Mouse (Mus musculus) intestine, embryonic 16.5 days (tissue): ENCODE measurements around the gene Tmem237. TPM values are rescaled to one million over a fixed set of nuclear protein-coding genes. Genes with fewer than 3 reads are reported as not detected.

ENCODE experiments used
- ATAC-seq: fragments of 200-750 bp; cut with Nextera tagmentation; 2 replicates; pipeline ENCODE4 v1.8.0; 2017; ENCODE audit warnings: moderate TSS enrichment, moderate library complexity
- H3K27ac ChIP-seq: fragments of 300-500 bp; sonication (generic); 2 replicates; pipeline ENCODE4 v1.5.1; 2014; ENCODE audit warnings: mild to moderate bottlenecking, low read length
- H3K27me3 ChIP-seq: fragments of 300-500 bp; sonication (generic); replicated peaks from 2 replicates; pipeline ENCODE4 v1.6.1; 2014; ENCODE audit warnings: low read length, control low read depth, mixed read lengths; ENCODE audit not compliant: control insufficient read depth, insufficient read depth
- H3K36me3 ChIP-seq: fragments of 300-500 bp; sonication (generic); 2 replicates; pipeline ENCODE4 v1.6.1; 2014; ENCODE audit warnings: low read length, control low read depth; ENCODE audit not compliant: control insufficient read depth, insufficient read depth
- H3K4me1 ChIP-seq: fragments of 300-500 bp; sonication (generic); 2 replicates; pipeline ENCODE4 v1.6.1; 2014; ENCODE audit warnings: low read length, control low read depth, mixed read lengths; ENCODE audit not compliant: control insufficient read depth, insufficient read depth
- H3K4me2 ChIP-seq: fragments of 300-500 bp; sonication (generic); 2 replicates; pipeline ENCODE4 v1.6.1; 2014; ENCODE audit warnings: low read depth, low read length, control low read depth
- H3K4me3 ChIP-seq: fragments of 300-500 bp; sonication (generic); 2 replicates; pipeline ENCODE4 v1.5.1; 2014; ENCODE audit warnings: mild to moderate bottlenecking, low read length
- H3K9ac ChIP-seq: fragments of 300-500 bp; sonication (generic); 2 replicates; pipeline ENCODE4 v1.6.1; 2014; ENCODE audit warnings: low read depth, low read length
- H3K9me3 ChIP-seq: fragments of 300-500 bp; sonication (generic); 2 replicates; pipeline ENCODE4 v1.6.1; 2016; ENCODE audit warnings: low read length, control low read depth; ENCODE audit not compliant: control insufficient read depth
- WGBS: fragments of 180-500 bp; shearing (Covaris S2); extraction: QIAGEN DNeasy Blood & Tissue Kit; methylation state at CpG from one replicate; pipeline ENCODE4 v1.1.7; 2014; 5-methylcytosine and 5-hydroxymethylcytosine counted together
- polyA plus RNA-seq: library from polyadenylated mRNA; unstranded; fragments of >200 nt; fragmentation: Nextera tagmentation; extraction: Ambion mirVana; gene quantifications from 2 replicates; pipeline ENCODE4 v1.2.1, GENCODE M21; 2015

Gene Tmem237
- 30.8 and 34.0 TPM in 2 replicates for polyA plus RNA-seq

DNA sequence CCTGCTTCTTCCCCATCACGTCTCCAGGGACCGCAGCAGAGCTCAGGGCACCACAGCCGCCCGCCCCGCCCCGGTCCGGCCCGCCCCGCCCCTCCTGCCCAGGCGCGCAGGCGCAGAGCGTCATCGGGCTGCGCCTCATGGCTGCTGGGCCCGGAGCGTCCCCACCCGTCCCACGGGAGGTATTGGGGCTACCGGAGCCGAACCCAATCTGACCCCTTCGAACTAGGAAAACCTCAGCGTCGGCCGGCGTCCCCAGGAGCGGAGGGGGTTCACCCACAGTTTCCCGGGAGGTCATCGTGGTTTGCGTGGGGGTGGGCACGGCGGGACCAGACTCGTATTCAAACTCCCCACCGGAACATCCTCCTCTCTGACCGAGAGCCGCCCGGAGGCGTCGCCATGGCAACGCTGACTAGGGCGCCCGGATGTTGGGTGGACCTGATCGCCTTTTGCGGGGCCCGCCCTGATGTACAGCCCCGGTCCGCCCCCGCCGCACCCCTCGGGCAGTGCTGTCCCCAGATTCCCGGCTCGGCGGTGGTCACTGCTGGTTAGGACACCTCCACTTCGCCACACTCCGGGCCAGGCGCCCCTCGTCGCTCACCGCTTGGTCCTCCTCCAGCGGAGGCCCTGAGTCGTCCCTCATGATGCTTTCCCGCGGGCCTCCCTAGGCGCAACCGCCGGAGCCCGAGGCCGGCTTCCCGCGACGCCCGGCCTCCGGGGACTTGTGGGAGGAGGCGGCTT, at the start of gene Tmem237:
Tmem237 (minus strand) TSS at position 689 of the 738 bp plus-strand sequence.
- H3K27ac ChIP-seq, result peak within 1 kb of the TSS; percentile 63
- peak within 1 kb of the TSS; percentile 66 for H3K4me2 ChIP-seq
- H3K36me3 ChIP-seq, result no peaks in the 10 kb centered on the region
- H3K9me3 ChIP-seq, result no peaks in the 10 kb centered on the region
- H3K4me3 ChIP-seq, result peak within 1 kb of the TSS; percentile 75
- H3K27me3 ChIP-seq, result no peaks in the 10 kb centered on the region
- H3K4me1 ChIP-seq, result peaks cover 3% of the 10 kb centered on the region
- under 1% methylated on average over 72 of the region's 74 CpGs for WGBS
- ATAC-seq, result peak; percentile 98
- peak within 1 kb of the TSS; percentile 75 for H3K9ac ChIP-seq

- Histone ChIP-seq H3K27me3 (no peaks in the 10 kb centered on the region), H3K27ac (no peak overlapping the region; the same call in 1 of the 2 replicates), H3K4me2 (no peak overlapping the region), H3K4me3 (no peak overlapping the region), H3K9me3 (no peaks in the 10 kb centered on the region), H3K36me3 (peaks cover 7% of the 10 kb centered on the region; the same call in 1 of the 2 replicates), H3K9ac (no peak overlapping the region), H3K4me1 (peaks cover 13% of the 10 kb centered on the region)
- ATAC-seq, result no peak
- 80% methylated on average over 6 of the region's 6 CpGs for WGBS
Observed at GRCm38 (mm10) chr1:59169586-59169985, 49.4 kb upstream of the Tmem237 start.

GRCm38 (mm10) chr1:59168556-59168955, 48.3 kb upstream of the Tmem237 start:
- no peaks in the 10 kb centered on the region for H3K9me3 ChIP-seq
- ATAC-seq, result peak; percentile 62
- no peak overlapping the region for H3K4me3 ChIP-seq
- no peak overlapping the region for H3K4me2 ChIP-seq
- no peak overlapping the region for H3K27ac ChIP-seq
- WGBS, result 46% methylated on average over 2 of the region's 2 CpGs
- no peaks in the 10 kb centered on the region for H3K27me3 ChIP-seq
- H3K36me3 ChIP-seq, result peaks cover 7% of the 10 kb centered on the region; the same call in 1 of the 2 replicates
- H3K9ac ChIP-seq, result no peak overlapping the region
- peaks cover 13% of the 10 kb centered on the region for H3K4me1 ChIP-seq

DNA sequence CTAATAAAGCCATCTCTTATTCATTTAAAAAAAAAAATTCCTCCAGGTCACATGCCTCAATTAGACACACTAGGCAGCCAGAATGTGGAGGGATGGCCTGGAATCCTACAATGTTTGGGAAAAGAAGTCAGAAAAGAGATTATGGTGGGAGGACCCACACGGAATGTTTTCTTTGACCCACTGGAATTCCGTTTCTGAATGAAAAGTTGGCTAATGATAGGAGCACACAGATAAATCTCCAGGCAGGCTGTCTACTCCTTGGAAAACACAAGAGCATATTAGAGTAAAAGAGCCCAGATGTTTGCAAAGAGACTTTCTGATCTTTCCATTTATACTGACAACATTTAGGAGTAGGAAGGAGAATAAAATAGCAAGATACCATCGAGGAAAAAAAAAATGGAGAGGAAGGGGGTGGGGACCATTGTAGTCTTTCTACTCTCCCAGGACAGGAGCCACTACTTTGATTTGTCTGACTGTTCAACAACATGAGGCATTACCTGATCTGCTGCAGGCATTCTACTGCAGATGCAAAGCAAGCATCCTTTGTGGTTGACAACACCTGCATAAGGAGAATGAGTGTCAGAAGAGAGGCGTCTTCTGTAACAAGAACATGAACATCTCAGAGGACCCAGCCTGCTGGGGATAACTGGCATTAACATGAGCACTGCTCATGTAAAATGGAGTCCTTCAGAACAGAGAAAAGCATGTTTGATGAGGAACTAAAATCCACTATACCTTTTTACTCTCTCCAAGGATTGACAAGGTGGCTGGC, 47.6 kb upstream of the Tmem237 start:
- H3K4me2 ChIP-seq, result no peak overlapping the region
- 0 out of 2 replicates have a peak overlapping the region, but pooled peaks have one; percentile 5 for H3K27ac ChIP-seq
- H3K9ac ChIP-seq, result no peak overlapping the region
- 74% methylated on average over 4 of the region's 4 CpGs for WGBS
- H3K27me3 ChIP-seq, result no peaks in the 10 kb centered on the region
- H3K36me3 ChIP-seq, result peaks cover 7% of the 10 kb centered on the region; the same call in 1 of the 2 replicates
- H3K4me3 ChIP-seq, result no peak overlapping the region
- H3K9me3 ChIP-seq, result no peaks in the 10 kb centered on the region
- no peak for ATAC-seq
- H3K4me1 ChIP-seq, result peaks cover 13% of the 10 kb centered on the region

- WGBS, result 89% methylated on average over 9 of the region's 9 CpGs
- Histone ChIP-seq H3K4me1 (peaks cover 7% of the 10 kb centered on the region; the same call in 1 of the 2 replicates), H3K9ac (no peak overlapping the region), H3K27me3 (no peaks in the 10 kb centered on the region), H3K27ac (0 out of 2 replicates have a peak overlapping the region, but pooled peaks have one; percentile 4), H3K36me3 (peaks cover 7% of the 10 kb centered on the region; the same call in 1 of the 2 replicates), H3K4me2 (no peak overlapping the region), H3K9me3 (no peaks in the 10 kb centered on the region), H3K4me3 (no peak overlapping the region)
- peak; percentile 76 for ATAC-seq
Observed at GRCm38 (mm10) chr1:59166232-59166905, 46.2 kb upstream of the Tmem237 start.

DNA sequence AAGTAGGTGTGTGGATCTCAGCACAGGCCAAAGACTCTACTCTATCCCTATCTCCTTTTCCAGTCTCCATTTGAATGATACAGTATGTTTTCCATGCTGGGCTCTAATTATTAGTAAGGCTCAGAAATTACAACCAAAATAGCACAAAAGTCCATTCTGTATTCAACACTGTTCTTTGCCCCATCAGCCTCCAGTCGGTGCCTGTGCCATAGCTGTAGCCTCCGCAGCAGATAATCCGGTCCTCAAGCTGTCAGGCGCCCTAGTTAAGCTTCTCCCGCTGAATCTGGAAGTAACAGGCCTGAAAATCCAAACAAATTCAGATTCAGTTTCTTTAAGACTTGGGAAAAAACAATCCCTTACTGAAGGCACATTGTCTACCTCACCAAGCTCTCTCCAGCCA, 43.7 kb upstream of the Tmem237 start:
- Histone ChIP-seq H3K4me1 (peaks cover 7% of the 10 kb centered on the region; the same call in 1 of the 2 replicates), H3K9ac (no peak overlapping the region), H3K9me3 (no peaks in the 10 kb centered on the region), H3K27ac (no peak overlapping the region), H3K36me3 (no peaks in the 10 kb centered on the region), H3K4me2 (no peak overlapping the region), H3K27me3 (no peaks in the 10 kb centered on the region), H3K4me3 (no peak overlapping the region)
- ATAC-seq, result no peak
- WGBS, result 75% methylated on average over 5 of the region's 5 CpGs

DNA sequence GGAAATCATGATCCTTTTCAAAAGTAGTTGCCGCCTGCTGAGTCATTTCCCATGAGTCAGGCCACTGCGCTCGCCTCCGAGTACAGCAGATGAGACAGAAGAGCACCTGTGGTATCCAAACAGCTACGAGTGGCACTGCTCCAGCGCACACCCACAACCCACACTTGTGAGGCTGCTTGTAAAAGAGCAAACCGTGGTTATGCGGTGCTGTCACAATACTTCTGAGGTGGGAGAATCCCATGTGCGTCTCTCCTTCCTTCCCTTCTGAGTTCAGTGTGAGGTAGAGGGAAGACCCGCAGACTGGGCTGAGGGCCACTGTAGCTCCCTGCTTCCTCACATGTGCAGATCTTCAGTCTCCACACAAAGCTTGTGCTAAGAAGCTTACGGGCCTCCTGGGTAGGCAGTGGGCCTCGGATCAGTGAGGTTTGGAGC, 42.8 kb upstream of the Tmem237 start, which contains the start of gene Mpp4:
Mpp4 (minus strand) TSS at position 360 of the 432 bp plus-strand sequence.
- H3K4me1 ChIP-seq, result peaks cover 6% of the 10 kb centered on the region; the same call in 1 of the 2 replicates
- H3K9me3 ChIP-seq, result no peaks in the 10 kb centered on the region
- ATAC-seq, result no peak
- H3K27me3 ChIP-seq, result no peaks in the 10 kb centered on the region
- H3K27ac ChIP-seq, result no peak within 1 kb of the TSS
- 68% methylated on average over 12 of the region's 12 CpGs for WGBS
- no peak within 1 kb of the TSS for H3K4me3 ChIP-seq
- H3K36me3 ChIP-seq, result no peaks in the 10 kb centered on the region
- no peak within 1 kb of the TSS for H3K9ac ChIP-seq
- H3K4me2 ChIP-seq, result no peak within 1 kb of the TSS

- Histone ChIP-seq H3K9me3 (no peaks in the 10 kb centered on the region), H3K36me3 (no peaks in the 10 kb centered on the region), H3K4me2 (no peak overlapping the region), H3K4me3 (no peak overlapping the region), H3K27me3 (no peaks in the 10 kb centered on the region), H3K27ac (no peak overlapping the region), H3K4me1 (peaks cover 5% of the 10 kb centered on the region; the same call in 1 of the 2 replicates), H3K9ac (no peak overlapping the region)
- ATAC-seq, result no peak
- 74% methylated on average over 8 of the region's 8 CpGs for WGBS
Observed at GRCm38 (mm10) chr1:59162309-59163024, 42.3 kb upstream of the Tmem237 start.
